Mouse (Mus musculus) embryo, embryonic 9.5 days (tissue): ENCODE results near the gene Chmp6.

Experiments used
- DNase-seq: peaks from one replicate; pipeline ENCODE4 v3.0.0-alpha.2; 2017; ENCODE audit errors: extremely low spot score

The Chmp6 gene

GRCm38 (mm10) chr11:119937772-119938502 lies 24.7 kb downstream of the Chmp6 start:
- no peak for DNase-seq

GRCm38 (mm10) chr11:119939073-119939710 lies 26.0 kb downstream of the Chmp6 start:
- no peak for DNase-seq

- no peak for DNase-seq
Observed at GRCm38 (mm10) chr11:119939711-119940106, 26.5 kb downstream of the Chmp6 start.

- DNase-seq, result no peak
Observed at GRCm38 (mm10) chr11:119940142-119940541, 26.9 kb downstream of the Chmp6 start.

GRCm38 (mm10) chr11:119941794-119942193 lies 28.6 kb downstream of the Chmp6 start:
- no peak for DNase-seq

- no peak for DNase-seq
Observed at GRCm38 (mm10) chr11:119942201-119942726, 29.0 kb downstream of the Chmp6 start.

GRCm38 (mm10) chr11:119942727-119943427 lies 29.6 kb downstream of the Chmp6 start, which contains the start of gene Baiap2:
Gene Baiap2, plus strand, starts transcription at chr11:119942763.
- peak; percentile 99 for DNase-seq

GRCm38 (mm10) chr11:119943428-119943988 lies 30.3 kb downstream of the Chmp6 start:
- no peak for DNase-seq

GRCm38 (mm10) chr11:119945343-119945742 lies 32.1 kb downstream of the Chmp6 start:
- DNase-seq, result no peak

GRCm38 (mm10) chr11:119947426-119947825 lies 34.2 kb downstream of the Chmp6 start:
- DNase-seq, result no peak

GRCm38 (mm10) chr11:119947897-119948296 lies 34.7 kb downstream of the Chmp6 start:
- no peak for DNase-seq

GRCm38 (mm10) chr11:119948305-119948704 lies 35.1 kb downstream of the Chmp6 start:
- no peak for DNase-seq

GRCm38 (mm10) chr11:119948803-119949202 lies 35.6 kb downstream of the Chmp6 start:
- DNase-seq, result no peak

GRCm38 (mm10) chr11:119950535-119950934 lies 37.3 kb downstream of the Chmp6 start:
- DNase-seq, result no peak

- DNase-seq, result no peak
Observed at GRCm38 (mm10) chr11:119951326-119951725, 38.1 kb downstream of the Chmp6 start.

GRCm38 (mm10) chr11:119952429-119953224 lies 39.4 kb downstream of the Chmp6 start:
- no peak for DNase-seq

- DNase-seq, result no peak
Observed at GRCm38 (mm10) chr11:119954233-119954632, 41.0 kb downstream of the Chmp6 start.

- no peak for DNase-seq
Observed at GRCm38 (mm10) chr11:119954749-119955337, 41.6 kb downstream of the Chmp6 start.

GRCm38 (mm10) chr11:119955432-119955831 lies 42.2 kb downstream of the Chmp6 start:
- no peak for DNase-seq

- no peak for DNase-seq
Observed at GRCm38 (mm10) chr11:119956590-119956989, 43.3 kb downstream of the Chmp6 start.

- no peak for DNase-seq
Observed at GRCm38 (mm10) chr11:119958856-119959255, 45.6 kb downstream of the Chmp6 start.
